Mouse (Mus musculus) liver, embryonic 14.5 days (tissue): ENCODE measurements around the gene Rnf121.

Source experiments
- CTCF ChIP-seq: IDR thresholded peaks from 2 replicates; pipeline ENCODE4 v1.5.1; 2016; ENCODE audit warnings: antibody characterized with exemption, low read depth, control low read depth
- EP300 ChIP-seq: IDR thresholded peaks from 2 replicates; pipeline ENCODE4 v1.6.1; 2016; ENCODE audit warnings: antibody characterized with exemption, low read depth

DNA sequence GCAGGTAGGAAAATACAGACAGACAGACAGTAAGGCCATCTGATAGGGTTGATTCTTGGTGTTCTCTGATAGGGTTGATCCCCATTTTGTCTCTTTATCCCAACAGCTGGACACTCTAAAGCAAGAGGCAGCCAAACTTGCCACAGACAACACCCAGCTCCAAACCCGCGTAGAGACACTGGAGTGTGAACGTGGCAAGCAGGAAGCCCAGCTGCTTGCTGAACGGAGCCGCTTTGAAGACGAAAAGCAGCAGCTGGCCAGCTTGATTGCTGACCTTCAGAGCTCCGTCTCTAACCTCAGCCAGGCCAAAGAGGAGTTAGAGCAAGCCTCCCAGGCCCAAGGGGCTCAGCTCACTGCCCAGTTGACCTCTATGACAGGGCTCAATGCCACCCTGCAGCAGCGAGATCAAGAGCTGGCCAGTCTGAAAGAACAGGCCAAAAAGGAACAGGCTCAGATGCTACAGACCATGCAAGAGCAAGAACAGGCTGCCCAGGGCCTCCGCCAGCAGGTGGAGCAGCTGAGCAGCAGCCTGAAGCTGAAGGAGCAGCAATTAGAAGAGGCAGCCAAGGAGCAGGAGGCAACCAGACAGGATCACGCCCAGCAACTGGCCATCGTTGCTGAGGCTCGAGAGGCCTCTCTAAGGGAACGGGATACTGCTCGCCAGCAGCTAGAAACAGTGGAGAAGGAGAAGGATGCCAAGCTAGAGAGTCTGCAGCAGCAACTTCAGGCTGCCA is 66.9 kb downstream of the Rnf121 start:
- peak; percentile 97 for TF ChIP-seq CTCF
- no peak for TF ChIP-seq EP300
